Mouse (Mus musculus) bone marrow macrophage, adult 2 months (primary cell): ENCODE measurements around the gene Rfc4.

ENCODE experiments used
- CTCF ChIP-seq: IDR thresholded peaks from 2 replicates; pipeline ENCODE4 v1.5.1; 2012; ENCODE audit warnings: low read depth, mild to moderate bottlenecking, low read length, moderate library complexity
- POLR2A ChIP-seq: IDR thresholded peaks from 2 replicates; pipeline ENCODE4 v1.6.1; 2012; ENCODE audit warnings: mild to moderate bottlenecking, low read depth, low read length, borderline replicate concordance

- no peak for TF ChIP-seq POLR2A
- TF ChIP-seq CTCF: no peak
Observed at GRCm38 (mm10) chr16:23132336-23132735, 4.8 kb upstream of the Rfc4 start.
